Mouse (Mus musculus) cortical plate, adult 2 months (tissue): Measurements from ENCODE around the gene Tnfsf10.

ENCODE experiments used
- CTCF ChIP-seq: fragments of 200-500 bp; IDR thresholded peaks from 2 replicates; pipeline ENCODE4 v1.5.1; 2011; ENCODE audit warnings: mild to moderate bottlenecking, control low read depth, low read length; ENCODE audit not compliant: insufficient read depth; ENCODE audit errors: extremely low read depth
- POLR2A ChIP-seq: fragments of 200-500 bp; IDR thresholded peaks from 2 replicates; pipeline ENCODE4 v1.6.1; 2011; ENCODE audit warnings: mild to moderate bottlenecking, low read length, control low read depth; ENCODE audit not compliant: insufficient read depth; ENCODE audit errors: extremely low read depth

DNA sequence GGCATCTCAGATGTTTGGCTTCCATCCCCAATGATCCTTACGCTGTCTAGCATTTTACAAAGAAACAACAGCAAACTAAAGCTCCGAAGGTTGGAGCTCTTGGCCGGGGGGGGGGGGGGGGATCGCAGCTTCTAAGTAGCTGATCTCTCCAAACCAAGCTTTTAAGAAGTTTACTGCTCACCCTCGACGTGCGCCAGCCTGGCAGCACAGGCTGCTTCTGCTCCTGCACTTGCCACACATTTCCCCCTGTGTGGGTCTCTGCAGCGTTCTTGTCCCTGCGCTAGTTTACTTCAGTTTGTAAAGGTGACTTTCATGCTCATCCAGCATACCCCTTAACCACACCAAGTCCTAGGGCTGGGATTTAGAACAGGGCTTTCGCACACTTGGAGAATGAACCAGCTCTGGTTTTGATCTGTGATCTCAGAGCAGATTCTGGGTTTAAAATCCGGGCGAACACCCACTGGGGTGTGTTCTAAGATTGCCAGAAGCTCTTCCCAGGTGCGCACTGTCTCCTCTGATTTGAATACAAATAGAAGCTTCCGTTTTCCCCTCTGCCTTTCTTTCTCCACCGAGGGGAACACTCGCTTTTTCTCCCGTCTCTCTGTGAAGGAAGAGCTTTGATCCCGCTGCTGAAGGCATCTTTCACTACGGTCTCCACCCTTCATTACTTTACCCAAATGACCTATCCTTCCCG is 53.9 kb downstream of the Tnfsf10 start:
- no peak for TF ChIP-seq POLR2A
- TF ChIP-seq CTCF, result no peak
